Mouse (Mus musculus) kidney, adult 2 months (tissue): ENCODE measurements around the gene Lix1l.

Experiments used
- CTCF ChIP-seq: fragments of 200-500 bp; conservative IDR thresholded peaks from 2 replicates; pipeline ENCODE4 v1.5.1; 2011; ENCODE audit warnings: low read depth, mild to moderate bottlenecking, control low read depth, low read length, moderate library complexity, mixed read lengths; ENCODE audit not compliant: insufficient read depth, insufficient read length
- POLR2A ChIP-seq: fragments of 200-500 bp; IDR thresholded peaks from one replicate; pipeline ENCODE4 v1.6.1; 2011; ENCODE audit warnings: low read depth, low read length, control low read depth

GRCm38 (mm10) chr3:96565105-96565504, 35.8 kb upstream of the Lix1l start:
- TF ChIP-seq POLR2A (no peak), CTCF (no peak)
